In genomic region chr16:64748237-64748636, GRCm38 (mm10) we compare ENCODE assay signal across 8 mouse cellular contexts. TPM values are rescaled to one million over a fixed set of nuclear protein-coding genes. Genes with fewer than 3 reads are reported as not detected.
A peak's percentile ranks its signal among the peaks of the same experiment; 100 is the strongest.
DNase-seq lines count a peak whose midpoint lies in the region; TF ChIP-seq lines count a peak whose summit lies in the region.

No protein-coding gene starts in this region.

- 8% methylated on average over 10 of the region's 10 CpGs for WGBS in heart, adult 2 months
- WGBS in heart, embryonic 10.5 days = 9% methylated on average over 10 of the region's 10 CpGs

- no peak overlapping the region for H3K4me3 ChIP-seq in heart, adult 2 months
- H3K4me3 ChIP-seq in heart, embryonic 10.5 days = no peak overlapping the region
- H3K4me3 ChIP-seq in MEL (ENCODE audit: control insufficient read depth in 1 of 2, insufficient read depth in 1 of 2, low read depth in 2 of 2, low read length in 2 of 2) = no peak overlapping the region

- H3K27me3 ChIP-seq in heart, adult 2 months (ENCODE audit: control insufficient read depth, insufficient read depth, low read length) = no peaks in the 10 kb centered on the region
- H3K27me3 ChIP-seq in heart, embryonic 10.5 days (ENCODE audit: insufficient read depth, poor library complexity, severe bottlenecking) = no peaks in the 10 kb centered on the region
- H3K27me3 ChIP-seq in MEL (ENCODE audit: control insufficient read depth in 1 of 2, insufficient read depth in 2 of 2, low read length in 2 of 2) = no peaks in the 10 kb centered on the region

- H3K9me3 ChIP-seq in heart, embryonic 10.5 days = no peaks in the 10 kb centered on the region
- H3K9me3 ChIP-seq in MEL (replicated peaks; ENCODE audit: insufficient read depth, low read length) = no peaks in the 10 kb centered on the region

- TF ChIP-seq EP300 in heart, adult 2 months (IDR thresholded peaks at IDR 0.05; ENCODE audit: insufficient read depth, low read depth, low read length) = no peak
- no peak for TF ChIP-seq EP300 in MEL (IDR thresholded peaks at IDR 0.05; ENCODE audit: low read depth in 1 of 2, low read length in 2 of 2)

- intact Hi-C loops in heart, adult 2 months (cut with DNase I) = loop anchor here (5.0 to 10.0 kb wide), 3 partner anchors 891 to 1806 kb away; no protein-coding TSS in a partner anchor

- peak; percentile 41 to 63 for DNase-seq in heart, adult 2 months
- no peak for DNase-seq in heart, embryonic 10.5 days (ENCODE audit: low spot score)
- DNase-seq in MEL (ENCODE audit: low read depth, low spot score) = peak; percentile 85
- peak; percentile 87 to 90 for DNase-seq in cerebellum, postnatal 10 days
- peak; percentile 29 to 71 for DNase-seq in frontal cortex, postnatal 10 days (ENCODE audit: low spot score in 2 of 2)
- DNase-seq in layer of hippocampus, adult 8-10 months (ENCODE audit: low spot score in 2 of 2) = peak; percentile 52 to 76
- DNase-seq in lung, postnatal 25 days (ENCODE audit: low spot score) = peak; percentile 53
- DNase-seq in right cerebral cortex, postnatal 25 days = peak; percentile 53

- H3K36me3 ChIP-seq in heart, adult 2 months (ENCODE audit: control insufficient read depth, insufficient read depth, low read length) = no peaks in the 10 kb centered on the region
- no peaks in the 10 kb centered on the region for H3K36me3 ChIP-seq in heart, embryonic 10.5 days
- no peaks in the 10 kb centered on the region for H3K36me3 ChIP-seq in MEL (ENCODE audit: control insufficient read depth in 1 of 2, insufficient read depth in 2 of 2, low read length in 2 of 2)

- TF ChIP-seq POLR2A in heart, adult 2 months (IDR thresholded peaks at IDR 0.05; ENCODE audit: insufficient read depth, low read depth, low read length) = no peak
- no peak for TF ChIP-seq POLR2A in MEL (IDR thresholded peaks at IDR 0.05; ENCODE audit: control insufficient read depth in 1 of 2, insufficient read depth in 1 of 2, low read depth in 1 of 2, low read length in 2 of 2, poor library complexity in 1 of 2)

- peak; percentile 98 for TF ChIP-seq RAD21 in MEL (IDR thresholded peaks at IDR 0.05; ENCODE audit: low read depth, low read length)

- peak; percentile 96 for TF ChIP-seq CTCF in heart, adult 2 months (IDR thresholded peaks at IDR 0.05)
- TF ChIP-seq CTCF in MEL (IDR thresholded peaks at IDR 0.05 in 2 of 3, conservative IDR thresholded peaks at IDR 0.05 in 1 of 3; ENCODE audit: control insufficient read depth in 1 of 3, insufficient read depth in 1 of 3, low read depth in 2 of 3, low read length in 3 of 3, poor library complexity in 1 of 3, severe bottlenecking in 1 of 3) = peak; percentile 89 to 95 (median 91)

- H3K4me1 ChIP-seq in heart, adult 2 months (ENCODE audit: control insufficient read depth, insufficient read depth, low read length) = no peaks in the 10 kb centered on the region
- H3K4me1 ChIP-seq in heart, embryonic 10.5 days = no peaks in the 10 kb centered on the region
- H3K4me1 ChIP-seq in MEL (ENCODE audit: control insufficient read depth in 1 of 2, insufficient read depth in 2 of 2, low read length in 2 of 2) = no peaks in the 10 kb centered on the region

- H3K9ac ChIP-seq in heart, adult 2 months (ENCODE audit: low read depth, low read length) = no peak overlapping the region
- H3K9ac ChIP-seq in MEL (ENCODE audit: control insufficient read depth, low read depth, low read length, poor library complexity, severe bottlenecking) = no peak overlapping the region

- no peaks in the 10 kb centered on the region for H3K79me2 ChIP-seq in heart, adult 2 months (replicated peaks; ENCODE audit: control insufficient read depth, insufficient read depth, low read length)
- no peaks in the 10 kb centered on the region for H3K79me2 ChIP-seq in MEL (ENCODE audit: control insufficient read depth, insufficient read depth, low read length, poor library complexity)

- no peak overlapping the region for H3K27ac ChIP-seq in heart, adult 2 months
- no peak overlapping the region for H3K27ac ChIP-seq in heart, embryonic 10.5 days
- H3K27ac ChIP-seq in MEL (ENCODE audit: control insufficient read depth, low read depth, low read length) = no peak overlapping the region

TF ChIP-seq in MEL, 35 proteins besides CTCF, POLR2A, EP300 and RAD21:
- TF ChIP-seq ZNF384 (IDR thresholded peaks at IDR 0.05; ENCODE audit: low read depth, low read length) (peak; percentile 80), SMC3 (IDR thresholded peaks at IDR 0.05; ENCODE audit: low read depth, low read length) (peak; percentile 85), ZC3H11A (IDR thresholded peaks at IDR 0.05; ENCODE audit: low read depth, low read length) (peak; percentile 81), ETS1 (IDR thresholded peaks at IDR 0.05; ENCODE audit: low read depth, low read length) (no peak)

RNA-seq across cellular contexts. Expression of gene 4930453N24Rik, which starts 22.7 kb away (rescaled TPM):
- 10 to 100 TPM; 25.5 to 30.6 TPM for total RNA-seq in heart, adult 2 months (2021)
- polyA plus RNA-seq in heart, adult 2 months (2012; rRNA removed) = 3.3 and 10.0 TPM in 2 replicates
- 18.3 and 18.9 TPM in 2 replicates for polyA plus RNA-seq in heart, embryonic 10.5 days (2016; fragmentation: Nextera tagmentation; extraction: Ambion mirVana)
- 20.5 and 23.8 TPM in 2 replicates for total RNA-seq in MEL (2012; rRNA removed)
- 10 to 100 TPM in 1 of 2 experiments, not detected in 1; 19.4 TPM for polyA plus RNA-seq in MEL (2012; ENCODE audit: insufficient read depth in 1 of 2, insufficient read length in 2 of 2, low read depth in 1 of 2, low replicate concordance in 2 of 2, missing spikeins in 1 of 2)
- 10 to 100 TPM; 16.3 to 29.9 (median 22.3) TPM for total RNA-seq in layer of hippocampus, adult 8-10 months (2022)
